Mouse (Mus musculus) stomach, embryonic 16.5 days (tissue): ENCODE measurements around the gene Gba. TPM values are rescaled to one million over a fixed set of nuclear protein-coding genes. Genes with fewer than 3 reads are reported as not detected.

Experiments
- ATAC-seq: fragments of 200-750 bp; cut with Nextera tagmentation; 2 replicates; pipeline ENCODE4 v1.8.0; 2017; ENCODE audit warnings: moderate number of reproducible peaks, moderate TSS enrichment; ENCODE audit not compliant: insufficient read depth, low FRiP score
- H3K27ac ChIP-seq: fragments of 300-500 bp; sonication (generic); 2 replicates; pipeline ENCODE4 v1.5.1; 2014; ENCODE audit warnings: low read length
- H3K27me3 ChIP-seq: fragments of 300-500 bp; sonication (generic); 2 replicates; pipeline ENCODE4 v1.6.1; 2014; ENCODE audit warnings: low read length, control low read depth, mixed read lengths; ENCODE audit not compliant: control insufficient read depth, insufficient read depth
- H3K36me3 ChIP-seq: fragments of 300-500 bp; sonication (generic); 2 replicates; pipeline ENCODE4 v1.6.1; 2014; ENCODE audit warnings: low read length; ENCODE audit not compliant: control insufficient read depth, insufficient read depth
- H3K4me1 ChIP-seq: fragments of 300-500 bp; sonication (generic); 2 replicates; pipeline ENCODE4 v1.6.1; 2014; ENCODE audit warnings: low read length, control low read depth, mixed read lengths; ENCODE audit not compliant: control insufficient read depth, insufficient read depth
- H3K4me2 ChIP-seq: fragments of 300-500 bp; sonication (generic); 2 replicates; pipeline ENCODE4 v1.6.1; 2014; ENCODE audit warnings: low read depth, low read length, mixed read lengths
- H3K4me3 ChIP-seq: fragments of 300-500 bp; sonication (generic); replicated peaks from 2 replicates; pipeline ENCODE4 v1.5.1; 2014; ENCODE audit warnings: mild to moderate bottlenecking, low read length
- H3K9ac ChIP-seq: fragments of 300-500 bp; sonication (generic); 2 replicates; pipeline ENCODE4 v1.6.1; 2014; ENCODE audit warnings: low read length
- H3K9me3 ChIP-seq: fragments of 300-500 bp; sonication (generic); replicated peaks from 2 replicates; pipeline ENCODE4 v1.6.1; 2016; ENCODE audit warnings: low read length, control low read depth; ENCODE audit not compliant: control insufficient read depth
- WGBS: fragments of 180-500 bp; shearing (Covaris S2); extraction: QIAGEN DNeasy Blood & Tissue Kit; methylation state at CpG from one replicate; pipeline ENCODE4 v1.1.7; 2014; 5-methylcytosine and 5-hydroxymethylcytosine counted together
- polyA plus RNA-seq: library from polyadenylated mRNA; unstranded; fragments of >200 nt; fragmentation: Nextera tagmentation; extraction: Ambion mirVana; gene quantifications from 2 replicates; pipeline ENCODE4 v1.2.1, GENCODE M21; 2015

The Gba gene
- polyA plus RNA-seq, 1 experiment from 2014 or later, result 55.4 TPM

DNA sequence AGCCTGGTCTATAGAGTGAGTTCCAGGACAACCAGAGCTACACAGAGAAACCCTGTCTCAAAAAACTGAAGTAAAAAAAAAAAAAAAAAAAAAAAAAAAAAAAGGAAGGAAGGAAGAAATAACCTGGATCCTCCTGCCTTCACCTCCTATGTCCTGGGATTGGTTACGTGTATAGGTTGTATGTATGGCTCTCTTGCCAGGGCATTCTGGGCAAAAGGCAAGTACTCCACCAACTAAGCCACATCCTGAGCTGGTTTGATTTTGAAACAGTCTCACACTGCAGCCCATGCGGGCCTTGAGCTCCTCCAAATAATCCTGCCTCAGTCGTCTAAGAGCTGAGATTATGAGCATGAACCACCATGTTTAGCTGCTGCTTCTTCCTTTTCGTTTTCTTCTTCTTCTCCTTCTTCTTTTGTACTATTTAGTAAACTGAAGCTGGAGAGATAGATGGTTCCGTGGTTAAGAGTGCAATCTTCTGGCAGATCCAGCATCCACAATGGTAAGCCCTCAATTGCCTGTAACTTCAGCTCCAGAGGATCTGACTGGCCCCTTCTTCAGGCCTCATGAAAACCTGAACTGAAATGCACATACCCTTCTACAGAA lies 39.0 kb upstream of the Gba start:
- H3K4me3 ChIP-seq, result peak overlapping the region; percentile 89
- H3K9ac ChIP-seq, result peak overlapping the region; percentile 94
- 0 out of 2 replicates have a peak, but pooled peaks cover 2% of the 10 kb centered on the region for H3K27me3 ChIP-seq
- H3K9me3 ChIP-seq, result no peaks in the 10 kb centered on the region
- H3K4me1 ChIP-seq, result peaks cover 23% of the 10 kb centered on the region
- peaks cover 9% of the 10 kb centered on the region for H3K36me3 ChIP-seq
- 70% methylated on average over 5 of the region's 5 CpGs for WGBS
- ATAC-seq, result no peak
- H3K27ac ChIP-seq, result peak overlapping the region; percentile 98; the same call in 1 of the 2 replicates
- H3K4me2 ChIP-seq, result peak overlapping the region; percentile 88

DNA sequence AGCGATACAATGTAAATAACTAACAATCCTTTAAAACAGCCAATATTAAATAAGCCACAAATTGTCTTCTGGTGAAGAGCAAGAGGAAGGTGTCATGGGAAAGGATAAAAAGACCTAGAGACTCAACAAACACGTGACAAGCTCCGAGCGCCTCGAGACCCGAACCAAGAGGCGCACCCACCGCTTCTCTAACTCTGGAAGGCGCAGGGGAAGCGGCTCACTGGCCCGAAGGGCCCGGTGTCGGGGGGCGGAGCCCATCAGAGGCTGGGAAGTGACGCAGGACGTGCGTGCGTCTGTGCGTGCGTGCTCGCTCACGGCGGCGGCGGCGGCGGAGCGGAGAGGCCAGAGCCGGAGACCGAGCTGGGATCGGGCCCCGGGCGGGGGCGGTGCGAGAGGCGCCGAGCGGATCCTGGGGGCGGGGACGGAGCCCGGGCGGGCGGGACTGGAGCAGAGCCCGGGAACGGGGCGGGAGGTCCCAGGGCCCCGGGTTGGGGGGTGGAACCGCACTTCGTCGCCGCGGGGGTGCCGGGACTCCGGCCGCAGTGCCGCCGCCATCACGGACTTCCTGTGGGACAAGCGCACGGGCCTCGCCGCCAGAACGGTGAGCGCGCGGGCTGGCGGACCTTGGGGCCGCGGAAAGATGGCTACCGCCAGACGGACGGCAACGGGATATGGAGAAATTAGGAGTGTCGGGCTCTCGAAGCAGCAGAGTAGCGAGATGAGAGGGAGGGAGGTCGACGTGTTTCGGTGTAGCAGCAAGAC lies 38.0 kb upstream of the Gba start, which contains the start of gene Clk2:
Gene Clk2, plus strand, starts transcription at position 290 of the 762 bp plus-strand sequence.
- Histone ChIP-seq H3K9me3 (no peaks in the 10 kb centered on the region), H3K4me3 (peak within 1 kb of the TSS; percentile 89), H3K27ac (peak within 1 kb of the TSS; percentile 98), H3K4me2 (peak within 1 kb of the TSS; percentile 88), H3K4me1 (peaks cover 18% of the 10 kb centered on the region), H3K27me3 (no peaks in the 10 kb centered on the region), H3K9ac (peak within 1 kb of the TSS; percentile 94), H3K36me3 (peaks cover 18% of the 10 kb centered on the region)
- WGBS, result under 1% methylated on average over 76 of the region's 79 CpGs
- ATAC-seq, result peak; percentile 98

DNA sequence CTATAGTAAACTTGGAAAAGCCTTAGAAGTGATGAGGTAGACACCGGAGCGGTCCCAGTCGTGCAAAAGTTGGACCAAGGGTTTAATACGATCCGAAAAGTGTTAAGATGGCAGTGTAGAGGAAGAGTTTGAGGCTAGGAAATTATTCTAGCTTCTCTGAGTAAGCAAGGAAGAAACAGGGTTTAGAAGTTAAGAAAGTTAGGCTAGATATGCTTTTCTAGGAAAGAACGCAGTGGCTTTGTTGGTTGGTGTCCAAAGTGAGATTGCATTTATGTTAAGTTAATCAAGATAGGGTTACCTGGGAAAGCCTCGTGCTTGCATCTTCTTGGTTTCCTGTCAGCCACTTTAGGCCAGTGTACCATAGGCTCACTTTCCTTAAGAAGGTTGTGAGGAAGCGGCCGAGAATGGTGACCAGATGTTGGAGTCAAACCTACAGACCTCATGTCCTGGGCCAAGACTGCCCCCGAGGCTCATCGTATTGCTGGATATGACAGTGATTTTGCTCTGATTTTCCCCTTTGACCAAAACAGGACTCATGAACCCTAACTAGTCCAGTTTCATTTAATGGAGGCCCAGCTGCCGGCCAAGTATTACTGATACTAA lies 37.4 kb upstream of the Gba start:
- 16% methylated on average over 12 of the region's 12 CpGs for WGBS

DNA sequence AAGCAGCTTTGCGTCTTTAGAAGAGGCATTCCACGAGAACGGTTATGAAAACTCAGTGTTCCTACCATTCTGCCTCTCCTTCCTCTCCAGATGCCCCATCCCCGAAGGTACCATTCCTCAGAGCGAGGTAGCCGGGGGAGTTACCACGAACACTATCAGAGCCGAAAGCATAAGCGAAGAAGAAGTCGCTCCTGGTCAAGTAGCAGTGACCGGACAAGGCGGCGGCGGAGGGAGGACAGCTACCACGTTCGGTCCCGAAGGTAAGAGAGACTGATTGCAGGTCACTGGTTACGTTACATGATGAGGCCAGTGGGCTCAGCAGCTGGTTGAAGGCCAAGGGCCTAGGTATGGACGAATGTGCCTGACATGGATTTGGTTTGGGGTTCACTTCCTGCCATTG lies 35.8 kb upstream of the Gba start:
- H3K27me3 ChIP-seq, result no peaks in the 10 kb centered on the region
- whole genome bisulfite sequencing, result 89% methylated on average over 19 of the region's 19 CpGs
- H3K4me1 ChIP-seq, result peaks cover 16% of the 10 kb centered on the region
- H3K27ac ChIP-seq, result no peak overlapping the region
- H3K9ac ChIP-seq, result no peak overlapping the region
- H3K36me3 ChIP-seq, result peaks cover 36% of the 10 kb centered on the region
- H3K9me3 ChIP-seq, result no peaks in the 10 kb centered on the region
- no peak for ATAC-seq
- no peak overlapping the region for H3K4me2 ChIP-seq
- H3K4me3 ChIP-seq, result no peak overlapping the region

More for the DNA sequence above, 37.4 kb upstream of the Gba start:
- Histone ChIP-seq H3K9me3 (no peaks in the 10 kb centered on the region), H3K4me2 (peak overlapping the region; percentile 88), H3K27ac (peak overlapping the region; percentile 98), H3K36me3 (peaks cover 25% of the 10 kb centered on the region), H3K27me3 (no peaks in the 10 kb centered on the region), H3K4me3 (peak overlapping the region; percentile 89), H3K4me1 (peaks cover 16% of the 10 kb centered on the region), H3K9ac (peak overlapping the region; percentile 94)
- no peak for ATAC-seq

DNA sequence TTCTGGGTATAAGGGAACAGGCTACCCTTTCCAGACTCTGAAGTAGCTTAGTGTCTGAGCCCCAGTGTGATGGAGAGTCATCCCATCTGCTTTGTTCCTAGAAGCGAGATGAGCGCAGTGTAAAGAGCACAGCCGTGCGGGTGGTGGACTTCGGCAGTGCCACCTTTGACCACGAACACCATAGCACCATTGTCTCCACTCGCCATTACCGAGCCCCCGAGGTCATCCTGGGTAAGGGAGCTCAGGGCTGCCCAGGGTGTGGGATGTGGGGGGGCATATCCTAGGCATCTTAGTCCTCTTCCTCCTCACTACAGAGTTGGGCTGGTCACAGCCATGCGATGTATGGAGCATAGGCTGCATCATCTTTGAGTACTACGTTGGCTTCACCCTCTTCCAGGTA lies 27.9 kb upstream of the Gba start:
- H3K9me3 ChIP-seq, result no peaks in the 10 kb centered on the region
- H3K4me2 ChIP-seq, result no peak overlapping the region
- 90% methylated on average over 11 of the region's 11 CpGs for WGBS
- H3K4me1 ChIP-seq, result peaks cover 13% of the 10 kb centered on the region
- no peak overlapping the region for H3K9ac ChIP-seq
- H3K27ac ChIP-seq, result no peak overlapping the region
- H3K4me3 ChIP-seq, result no peak overlapping the region
- ATAC-seq, result no peak
- H3K27me3 ChIP-seq, result no peaks in the 10 kb centered on the region
- peaks cover 44% of the 10 kb centered on the region for H3K36me3 ChIP-seq

DNA sequence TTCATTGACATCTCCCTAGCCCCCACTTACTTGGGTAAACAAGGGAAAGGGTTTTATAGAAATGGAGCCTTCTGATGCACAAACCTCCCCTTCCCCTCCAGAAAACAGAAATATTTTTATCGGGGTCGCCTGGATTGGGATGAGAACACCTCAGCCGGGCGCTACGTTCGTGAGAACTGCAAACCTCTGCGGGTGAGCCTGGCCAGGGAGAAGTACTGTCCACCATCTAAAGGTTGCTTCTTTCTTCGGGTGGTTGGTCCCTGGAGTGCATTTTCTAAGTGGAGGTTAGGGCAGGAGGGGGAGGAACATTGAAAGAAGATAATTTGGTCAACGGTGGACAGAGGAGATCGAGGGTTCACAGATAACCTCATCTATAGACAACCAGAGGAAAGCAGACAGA lies 27.2 kb upstream of the Gba start:
- Histone ChIP-seq H3K4me1 (peaks cover 13% of the 10 kb centered on the region), H3K4me2 (no peak overlapping the region), H3K9ac (no peak overlapping the region), H3K36me3 (peaks cover 37% of the 10 kb centered on the region), H3K27ac (no peak overlapping the region), H3K9me3 (no peaks in the 10 kb centered on the region), H3K27me3 (no peaks in the 10 kb centered on the region), H3K4me3 (no peak overlapping the region)
- ATAC-seq, result no peak
- 91% methylated on average over 10 of the region's 10 CpGs for WGBS

DNA sequence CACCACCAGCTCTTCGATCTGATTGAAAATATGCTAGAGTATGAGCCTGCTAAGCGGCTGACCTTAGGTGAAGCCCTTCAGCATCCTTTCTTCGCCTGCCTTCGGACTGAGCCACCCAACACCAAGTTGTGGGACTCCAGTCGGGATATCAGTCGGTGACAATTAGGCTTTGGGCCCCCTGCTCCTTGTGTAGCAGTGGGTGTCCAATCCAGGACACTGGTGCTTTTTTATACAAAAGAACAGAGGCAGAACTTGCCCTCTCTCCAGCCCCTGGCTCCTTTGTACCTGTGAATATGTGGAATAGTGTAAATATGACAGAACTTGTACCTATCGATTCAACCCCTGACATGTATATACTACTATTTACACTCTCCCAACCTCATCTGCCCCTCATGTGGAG lies 26.3 kb upstream of the Gba start:
- no peak overlapping the region for H3K9ac ChIP-seq
- H3K4me3 ChIP-seq, result no peak overlapping the region
- H3K9me3 ChIP-seq, result no peaks in the 10 kb centered on the region
- peaks cover 13% of the 10 kb centered on the region for H3K4me1 ChIP-seq
- H3K27ac ChIP-seq, result no peak overlapping the region
- H3K27me3 ChIP-seq, result no peaks in the 10 kb centered on the region
- whole genome bisulfite sequencing, result 80% methylated on average over 7 of the region's 7 CpGs
- H3K4me2 ChIP-seq, result no peak overlapping the region
- no peak for ATAC-seq
- H3K36me3 ChIP-seq, result peaks cover 35% of the 10 kb centered on the region

DNA sequence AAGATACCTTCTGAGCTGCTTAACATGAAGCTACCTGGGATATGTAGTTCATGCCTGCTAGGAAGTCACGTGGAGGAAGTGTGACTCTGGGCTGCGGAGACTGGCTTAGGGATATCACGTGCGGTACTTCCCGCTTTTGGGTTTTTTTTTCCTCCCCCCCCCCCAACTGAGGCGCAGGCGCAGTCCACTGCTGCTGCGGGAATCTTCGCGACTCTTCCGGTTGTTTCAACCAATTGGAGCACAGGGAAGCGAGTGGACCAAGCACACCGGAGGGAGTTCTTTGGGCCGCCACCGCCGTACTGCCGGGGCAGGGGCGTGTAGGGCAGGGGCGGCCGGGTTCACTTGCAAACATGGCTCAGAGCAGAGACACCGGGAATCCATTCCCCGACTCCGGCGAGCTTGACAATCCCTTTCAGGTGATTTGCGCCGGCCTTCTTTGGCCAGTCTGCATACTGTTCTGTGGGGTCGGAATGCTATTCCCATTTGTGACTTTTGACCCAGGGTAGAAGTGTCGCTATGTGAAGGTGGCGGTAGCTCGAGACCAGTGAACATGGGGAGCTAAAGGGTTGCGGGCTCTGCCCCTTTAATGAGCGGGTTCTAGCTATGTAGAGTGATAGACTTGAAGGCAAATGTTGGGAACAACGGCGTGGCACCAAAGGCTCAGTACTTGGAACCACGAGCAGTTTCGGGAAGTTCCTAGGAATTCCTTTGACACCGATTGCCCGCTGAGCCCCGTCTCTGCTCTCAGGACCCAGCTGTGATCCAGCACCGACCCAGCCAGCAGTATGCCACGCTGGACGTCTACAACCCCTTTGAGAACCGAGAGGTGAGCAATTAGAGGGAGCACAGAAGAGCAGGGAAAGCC lies 25.3 kb upstream of the Gba start, which contains the start of gene Scamp3:
Gene Scamp3, plus strand, starts transcription at position 232 of the 865 bp plus-strand sequence.
- ATAC-seq, result peak; percentile 94
- peak within 1 kb of the TSS; percentile 85 for H3K4me2 ChIP-seq
- H3K4me1 ChIP-seq, result peaks cover 13% of the 10 kb centered on the region
- peak within 1 kb of the TSS; percentile 72 for H3K27ac ChIP-seq
- no peaks in the 10 kb centered on the region for H3K27me3 ChIP-seq
- peak within 1 kb of the TSS; percentile 86 for H3K9ac ChIP-seq
- H3K9me3 ChIP-seq, result no peaks in the 10 kb centered on the region
- WGBS, result under 1% methylated on average over 43 of the region's 43 CpGs
- H3K36me3 ChIP-seq, result peaks cover 31% of the 10 kb centered on the region
- H3K4me3 ChIP-seq, result peak within 1 kb of the TSS; percentile 74
